Mouse (Mus musculus): ENCODE measurements around the gene Pir. TPM values are rescaled to one million over a fixed set of nuclear protein-coding genes. Genes with fewer than 3 reads are reported as not detected.
A peak's percentile ranks its signal among the peaks of the same experiment; 100 is the strongest.

The Pir gene
- polyA plus RNA-seq, 1 experiment from 2014 or later: 12.9 TPM

DNA sequence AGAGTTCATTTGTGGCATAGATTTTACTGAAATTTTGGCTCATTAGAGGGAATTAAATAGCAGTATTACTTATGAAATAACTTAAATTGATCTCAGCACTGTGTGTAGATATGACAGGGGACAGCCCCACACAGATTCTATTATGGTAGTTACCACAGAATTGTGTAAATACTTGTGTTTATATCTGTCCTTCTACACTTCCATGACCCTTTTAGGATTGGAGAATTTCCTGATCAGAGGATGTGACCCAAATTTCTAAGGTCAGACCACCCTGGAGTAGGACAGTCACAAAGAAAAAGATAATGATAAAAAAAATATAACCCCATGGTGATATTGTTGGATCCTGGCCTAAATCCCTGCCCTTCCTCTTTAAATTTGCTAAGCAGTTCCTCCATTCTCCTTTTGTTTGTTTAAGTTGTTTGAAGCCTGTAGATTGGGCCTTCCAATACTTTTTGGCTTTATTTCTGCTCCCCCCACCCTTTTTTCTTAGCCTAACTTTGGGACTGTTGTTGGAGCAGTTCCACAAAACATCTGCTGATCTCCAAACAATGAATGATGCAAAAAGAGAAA, 136.0 kb downstream of the Pir start:
- H3K4me2 ChIP-seq (ENCODE audit: low read depth, low read length): no peak overlapping the region
- H3K4me1 ChIP-seq (ENCODE audit: control insufficient read depth, insufficient read depth, low read length): no peaks in the 10 kb centered on the region
- ATAC-seq (ENCODE audit: low read depth) (no peak), DNase-seq (ENCODE audit: low spot score) (no peak)
- no peak overlapping the region for H3K4me3 ChIP-seq (ENCODE audit: low read depth, low read length)
- H3K27ac ChIP-seq (replicated peaks; ENCODE audit: low read depth, low read length): no peak overlapping the region
- H3K27me3 ChIP-seq (replicated peaks; ENCODE audit: control insufficient read depth, insufficient read depth, low read length): no peaks in the 10 kb centered on the region
- H3K9me3 ChIP-seq (ENCODE audit: control insufficient read depth, low read length): no peaks in the 10 kb centered on the region
- H3K36me3 ChIP-seq (ENCODE audit: control insufficient read depth, insufficient read depth, low read length): no peaks in the 10 kb centered on the region
- no peak overlapping the region for H3K9ac ChIP-seq (ENCODE audit: low read depth, low read length)

DNA sequence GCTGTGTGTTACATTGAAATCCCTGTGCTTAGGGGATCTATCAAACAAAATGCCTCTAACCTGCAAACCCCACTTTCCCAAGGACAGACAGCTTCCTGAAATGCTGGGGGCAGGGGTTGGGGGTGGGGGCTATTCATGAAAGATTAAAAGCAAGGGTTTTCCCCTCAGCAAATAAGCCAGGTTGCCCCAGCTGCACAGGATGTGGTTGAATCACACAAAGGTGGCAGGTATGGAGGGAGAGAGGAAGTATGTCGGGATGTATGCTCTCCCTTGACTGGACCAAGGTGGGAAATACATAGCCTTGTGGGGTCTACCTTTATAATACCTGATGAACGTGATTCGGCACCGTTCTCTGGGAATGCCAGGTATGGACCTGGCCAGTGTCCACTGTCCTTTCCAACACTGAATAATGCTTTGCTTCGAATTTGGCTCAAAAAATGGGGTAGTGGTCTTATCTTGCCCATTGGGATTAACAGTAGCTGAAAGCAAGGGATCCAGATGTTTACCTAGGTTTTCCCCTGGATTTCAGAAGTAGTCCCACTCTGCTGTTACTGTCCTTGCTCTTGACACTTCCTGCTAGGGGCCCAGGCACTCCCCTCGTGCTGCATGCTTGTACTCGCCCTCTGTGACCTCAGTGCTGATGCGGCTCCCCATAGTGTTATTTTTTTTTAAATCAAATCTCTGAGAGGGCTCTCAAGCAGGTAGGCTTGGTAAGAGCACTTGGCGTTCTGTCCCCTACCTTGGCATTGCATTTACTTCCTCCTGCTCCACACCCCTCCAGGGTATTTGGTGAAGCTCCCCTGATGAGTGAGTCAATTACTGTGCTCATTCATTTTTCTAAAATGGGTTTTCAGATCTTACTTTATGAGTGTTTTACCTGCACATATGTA, 137.2 kb downstream of the Pir start:
- DNase-seq (ENCODE audit: low spot score) (no peak), ATAC-seq (ENCODE audit: low read depth) (no peak)
- Histone ChIP-seq H3K4me2 (ENCODE audit: low read depth, low read length) (no peak overlapping the region), H3K36me3 (ENCODE audit: control insufficient read depth, insufficient read depth, low read length) (no peaks in the 10 kb centered on the region), H3K4me1 (ENCODE audit: control insufficient read depth, insufficient read depth, low read length) (no peaks in the 10 kb centered on the region), H3K4me3 (ENCODE audit: low read depth, low read length) (no peak overlapping the region), H3K9ac (ENCODE audit: low read depth, low read length) (no peak overlapping the region), H3K9me3 (ENCODE audit: control insufficient read depth, low read length) (no peaks in the 10 kb centered on the region), H3K27ac (replicated peaks; ENCODE audit: low read depth, low read length) (no peak overlapping the region), H3K27me3 (replicated peaks; ENCODE audit: control insufficient read depth, insufficient read depth, low read length) (no peaks in the 10 kb centered on the region)
- WGBS: 73% methylated on average over 9 of the region's 9 CpGs

DNA sequence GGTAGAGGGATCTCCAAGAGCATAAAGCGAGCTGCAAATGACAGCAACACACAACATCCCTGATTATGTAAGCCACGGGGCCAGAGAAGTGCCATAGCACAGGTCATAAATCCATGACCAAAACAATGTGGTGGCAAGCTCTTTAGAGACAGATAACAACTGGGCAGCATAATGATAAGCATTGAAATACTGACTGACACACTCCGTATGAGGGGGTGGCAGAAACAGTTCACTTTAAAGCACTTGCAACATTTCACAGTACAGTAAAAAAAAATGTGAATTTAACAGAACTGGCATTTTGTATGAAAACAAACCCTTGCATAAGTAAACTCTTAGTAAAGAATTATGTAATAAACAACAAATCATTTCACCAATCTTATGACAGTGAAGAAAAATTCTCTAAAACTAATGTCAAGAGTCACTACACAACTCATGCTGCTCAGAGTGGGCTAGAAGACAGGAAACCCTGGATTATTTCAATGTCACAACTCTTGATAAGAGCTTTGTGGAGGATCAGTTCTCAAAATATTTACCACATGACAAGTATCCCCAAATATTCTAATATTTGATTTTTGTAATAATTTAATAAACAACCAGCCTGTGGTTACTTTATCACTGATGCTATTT, 139.2 kb downstream of the Pir start:
- H3K36me3 ChIP-seq (ENCODE audit: control insufficient read depth, insufficient read depth, low read length): no peaks in the 10 kb centered on the region
- H3K9ac ChIP-seq (ENCODE audit: low read depth, low read length): no peak overlapping the region
- 83% methylated on average over 3 of the region's 3 CpGs for WGBS
- H3K4me2 ChIP-seq (ENCODE audit: low read depth, low read length): no peak overlapping the region
- ATAC-seq (ENCODE audit: low read depth) (no peak), DNase-seq (ENCODE audit: low spot score) (no peak)
- H3K4me1 ChIP-seq (ENCODE audit: control insufficient read depth, insufficient read depth, low read length): no peaks in the 10 kb centered on the region
- H3K4me3 ChIP-seq (ENCODE audit: low read depth, low read length): no peak overlapping the region
- no peaks in the 10 kb centered on the region for H3K9me3 ChIP-seq (ENCODE audit: control insufficient read depth, low read length)
- no peak overlapping the region for H3K27ac ChIP-seq (replicated peaks; ENCODE audit: low read depth, low read length)
- no peaks in the 10 kb centered on the region for H3K27me3 ChIP-seq (replicated peaks; ENCODE audit: control insufficient read depth, insufficient read depth, low read length)

DNA sequence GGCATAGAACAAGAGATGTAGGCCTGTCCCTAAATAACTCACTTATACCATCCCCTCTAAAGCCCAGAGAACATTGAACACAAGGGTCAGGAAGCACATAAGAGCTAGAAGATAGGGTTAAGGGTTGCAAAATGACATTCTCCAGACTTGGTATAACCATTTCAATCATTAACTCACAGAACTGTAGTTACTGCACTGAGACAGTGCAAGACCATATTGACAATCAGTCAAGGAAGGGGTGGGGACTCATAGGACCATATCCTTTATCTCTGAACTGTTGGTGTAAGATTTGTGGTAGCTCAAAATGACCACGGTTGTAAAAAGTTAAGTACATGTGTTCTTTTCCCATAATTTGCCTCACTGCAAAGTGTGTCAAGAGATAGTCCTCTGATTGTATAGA, 141.4 kb downstream of the Pir start:
- Histone ChIP-seq H3K4me1 (ENCODE audit: control insufficient read depth, insufficient read depth, low read length) (no peaks in the 10 kb centered on the region), H3K9me3 (ENCODE audit: control insufficient read depth, low read length) (no peaks in the 10 kb centered on the region)

DNA sequence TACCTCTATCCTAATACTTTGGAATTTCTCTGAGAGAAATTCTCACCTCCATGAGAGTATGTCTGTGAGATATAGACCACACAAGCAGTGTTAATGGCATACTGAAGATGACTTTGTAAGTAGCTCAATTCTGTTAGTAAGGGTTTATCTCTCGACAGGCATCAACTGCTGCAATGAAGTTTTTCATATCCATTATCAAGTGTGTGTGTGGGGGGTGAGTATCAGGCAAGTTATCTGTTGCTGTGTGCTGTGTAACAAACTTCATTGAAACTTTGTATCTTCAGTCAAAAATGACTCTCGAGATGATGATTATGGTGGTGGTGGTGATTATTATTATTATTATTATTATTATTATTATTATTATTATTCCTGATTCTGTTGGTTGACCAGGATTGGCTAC, 147.6 kb downstream of the Pir start:
- no peak overlapping the region for H3K27ac ChIP-seq (replicated peaks; ENCODE audit: low read depth, low read length)
- H3K4me1 ChIP-seq (ENCODE audit: control insufficient read depth, insufficient read depth, low read length): no peaks in the 10 kb centered on the region
- no peak for DNase-seq (ENCODE audit: low spot score)
- 0 out of 2 replicates have a peak, but pooled peaks cover 16% of the 10 kb centered on the region for H3K27me3 ChIP-seq (replicated peaks; ENCODE audit: control insufficient read depth, insufficient read depth, low read length)
- H3K36me3 ChIP-seq (ENCODE audit: control insufficient read depth, insufficient read depth, low read length): no peaks in the 10 kb centered on the region
- H3K4me3 ChIP-seq (ENCODE audit: low read depth, low read length): no peak overlapping the region
- 83% methylated on average over 2 of the region's 2 CpGs for WGBS
- no peak overlapping the region for H3K9ac ChIP-seq (ENCODE audit: low read depth, low read length)
- no peak for ATAC-seq (ENCODE audit: low read depth)
- no peaks in the 10 kb centered on the region for H3K9me3 ChIP-seq (ENCODE audit: control insufficient read depth, low read length)
- H3K4me2 ChIP-seq (ENCODE audit: low read depth, low read length): no peak overlapping the region

More for the DNA sequence above, 141.4 kb downstream of the Pir start:
- Histone ChIP-seq H3K27ac (replicated peaks; ENCODE audit: low read depth, low read length) (no peak overlapping the region), H3K27me3 (replicated peaks; ENCODE audit: control insufficient read depth, insufficient read depth, low read length) (no peaks in the 10 kb centered on the region), H3K4me2 (ENCODE audit: low read depth, low read length) (no peak overlapping the region), H3K36me3 (ENCODE audit: control insufficient read depth, insufficient read depth, low read length) (no peaks in the 10 kb centered on the region), H3K9ac (ENCODE audit: low read depth, low read length) (no peak overlapping the region), H3K4me3 (ENCODE audit: low read depth, low read length) (no peak overlapping the region)
- ATAC-seq (ENCODE audit: low read depth) (no peak), DNase-seq (ENCODE audit: low spot score) (no peak)
- WGBS: 88% methylated on average over 1 of the region's 1 CpGs

DNA sequence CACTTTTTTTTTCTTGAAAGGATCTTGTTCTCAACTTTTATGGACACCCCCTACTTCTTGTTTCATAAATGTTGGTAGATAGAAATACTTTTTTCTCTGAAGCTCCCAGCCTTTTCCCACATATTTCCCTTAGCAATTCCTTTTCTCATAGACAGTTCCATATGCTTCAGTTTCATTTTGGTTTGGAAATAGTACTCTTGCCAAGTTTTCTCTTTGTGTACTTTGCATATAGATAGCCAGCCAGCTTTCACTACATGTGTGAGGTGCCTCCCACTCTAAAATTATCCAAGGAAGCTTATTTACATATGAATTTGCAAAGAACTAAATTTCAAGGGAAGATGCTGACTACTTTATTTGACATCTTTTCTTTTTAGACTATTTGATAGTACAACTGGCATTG, 148.8 kb downstream of the Pir start:
- ATAC-seq (ENCODE audit: low read depth): no peak
- Histone ChIP-seq H3K9ac (ENCODE audit: low read depth, low read length) (no peak overlapping the region), H3K36me3 (ENCODE audit: control insufficient read depth, insufficient read depth, low read length) (peaks cover 5% of the 10 kb centered on the region; the same call in 1 of the 2 replicates), H3K4me3 (ENCODE audit: low read depth, low read length) (no peak overlapping the region), H3K27ac (replicated peaks; ENCODE audit: low read depth, low read length) (no peak overlapping the region), H3K27me3 (replicated peaks; ENCODE audit: control insufficient read depth, insufficient read depth, low read length) (0 out of 2 replicates have a peak, but pooled peaks cover 17% of the 10 kb centered on the region), H3K9me3 (ENCODE audit: control insufficient read depth, low read length) (no peaks in the 10 kb centered on the region), H3K4me1 (ENCODE audit: control insufficient read depth, insufficient read depth, low read length) (no peaks in the 10 kb centered on the region), H3K4me2 (ENCODE audit: low read depth, low read length) (no peak overlapping the region)
- no peak for DNase-seq (ENCODE audit: low spot score)

DNA sequence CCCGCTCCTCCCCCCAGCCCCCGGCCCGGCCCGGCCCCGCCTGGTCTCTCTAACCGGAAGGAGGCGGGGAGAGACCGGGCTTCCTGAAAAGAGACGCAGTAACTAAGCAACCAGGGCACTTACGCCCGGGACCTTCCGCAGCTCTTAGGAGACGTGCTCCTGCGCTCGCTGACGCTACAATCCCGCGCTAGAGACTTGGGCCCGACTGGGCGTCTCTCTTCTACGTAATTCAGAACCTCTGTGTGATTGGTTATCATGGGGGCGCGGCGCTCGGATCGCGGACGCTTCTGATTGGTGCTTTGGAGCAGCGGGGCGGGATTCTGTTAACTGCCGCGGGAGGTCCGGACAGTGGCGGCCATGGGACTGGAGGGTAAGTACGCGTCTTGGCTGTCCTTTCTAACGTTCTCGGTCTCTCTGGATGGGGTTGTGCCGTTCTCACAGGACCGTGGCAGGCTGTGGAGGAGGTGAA, 150.3 kb downstream of the Pir start, which contains the start of gene Piga:
Gene Piga, plus strand, starts transcription at position 317 of the 469 bp plus-strand sequence.
- no peak within 1 kb of the TSS; the same call in 1 of the 2 replicates for H3K27ac ChIP-seq (replicated peaks; ENCODE audit: low read depth, low read length)
- no peaks in the 10 kb centered on the region for H3K4me1 ChIP-seq (ENCODE audit: control insufficient read depth, insufficient read depth, low read length)
- no peaks in the 10 kb centered on the region for H3K9me3 ChIP-seq (ENCODE audit: control insufficient read depth, low read length)
- WGBS: 27% methylated on average over 39 of the region's 40 CpGs
- peak within 1 kb of the TSS; percentile 55 for H3K4me2 ChIP-seq (ENCODE audit: low read depth, low read length)
- peaks cover 9% of the 10 kb centered on the region; the same call in 1 of the 2 replicates for H3K36me3 ChIP-seq (ENCODE audit: control insufficient read depth, insufficient read depth, low read length)
- H3K27me3 ChIP-seq (replicated peaks; ENCODE audit: control insufficient read depth, insufficient read depth, low read length): peaks cover 17% of the 10 kb centered on the region; the same call in 1 of the 2 replicates
- peak within 1 kb of the TSS; percentile 76 for H3K9ac ChIP-seq (ENCODE audit: low read depth, low read length)
- ATAC-seq (ENCODE audit: low read depth): peak; percentile 99
- DNase-seq (ENCODE audit: low spot score): peak; percentile 99
- peak within 1 kb of the TSS; percentile 55 for H3K4me3 ChIP-seq (ENCODE audit: low read depth, low read length)

DNA sequence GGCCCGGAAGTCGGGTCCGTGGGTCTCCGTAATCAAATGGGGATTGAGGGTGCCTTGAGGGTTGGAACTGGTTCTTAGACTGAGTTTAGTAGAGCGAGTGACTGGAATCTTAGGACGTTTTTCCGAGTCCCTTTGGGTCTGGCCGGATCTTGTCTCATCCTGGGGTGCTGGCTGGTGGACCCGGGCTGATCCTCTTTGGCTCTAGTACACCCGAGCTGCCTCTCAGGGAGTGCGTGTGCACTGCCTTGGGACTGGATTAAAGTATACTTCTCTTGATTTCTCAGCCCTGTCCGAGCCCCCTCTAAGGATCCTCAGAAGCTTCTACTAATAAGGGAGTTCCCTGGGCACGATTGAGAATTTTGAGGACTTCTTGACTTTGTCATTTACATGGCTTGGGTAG, 150.8 kb downstream of the Pir start:
- ATAC-seq (ENCODE audit: low read depth) (peak; percentile 7; the same call in 1 of the 2 replicates), DNase-seq (ENCODE audit: low spot score) (no peak)
- 25% methylated on average over 11 of the region's 13 CpGs for WGBS
- Histone ChIP-seq H3K4me2 (ENCODE audit: low read depth, low read length) (peak overlapping the region; percentile 55), H3K9me3 (ENCODE audit: control insufficient read depth, low read length) (no peaks in the 10 kb centered on the region), H3K4me1 (ENCODE audit: control insufficient read depth, insufficient read depth, low read length) (no peaks in the 10 kb centered on the region), H3K9ac (ENCODE audit: low read depth, low read length) (peak overlapping the region; percentile 76), H3K27ac (replicated peaks; ENCODE audit: low read depth, low read length) (no peak overlapping the region; the same call in 1 of the 2 replicates), H3K27me3 (replicated peaks; ENCODE audit: control insufficient read depth, insufficient read depth, low read length) (peaks cover 17% of the 10 kb centered on the region; the same call in 1 of the 2 replicates), H3K36me3 (ENCODE audit: control insufficient read depth, insufficient read depth, low read length) (peaks cover 9% of the 10 kb centered on the region; the same call in 1 of the 2 replicates), H3K4me3 (ENCODE audit: low read depth, low read length) (peak overlapping the region; percentile 55)
